Mouse (Mus musculus) ES-Bruce4 (cell line): ENCODE data around the gene Entpd7.

Experiments
- CTCF ChIP-seq: IDR thresholded peaks from one replicate; pipeline ENCODE4 v1.8.1; 2011; ENCODE audit warnings: low read depth, low read length
- EP300 ChIP-seq: IDR thresholded peaks from 2 replicates; pipeline ENCODE4 v1.6.1; 2011; ENCODE audit warnings: low read depth, low read length; ENCODE audit not compliant: insufficient read depth
- POLR2A ChIP-seq: IDR thresholded peaks from one replicate; pipeline ENCODE4 v1.8.1; 2011; ENCODE audit warnings: low read length; ENCODE audit not compliant: insufficient read depth

GRCm38 (mm10) chr19:43711159-43711916 is 21.9 kb downstream of the Entpd7 start:
- TF ChIP-seq CTCF (no peak), POLR2A (no peak), EP300 (no peak)
